Mouse (Mus musculus) erythroblast, embryonic 14.5 days (primary cell): ENCODE measurements around the gene Cd3eap.

Experiments used
- GATA1 ChIP-seq: IDR thresholded peaks from 2 replicates; pipeline ENCODE4 v1.6.1; 2012; ENCODE audit warnings: low read length, inconsistent platforms, mixed read lengths
- TAL1 ChIP-seq: IDR thresholded peaks from 3 replicates; pipeline ENCODE4 v1.6.1; 2012; ENCODE audit warnings: low read length, inconsistent platforms, mixed read lengths

DNA sequence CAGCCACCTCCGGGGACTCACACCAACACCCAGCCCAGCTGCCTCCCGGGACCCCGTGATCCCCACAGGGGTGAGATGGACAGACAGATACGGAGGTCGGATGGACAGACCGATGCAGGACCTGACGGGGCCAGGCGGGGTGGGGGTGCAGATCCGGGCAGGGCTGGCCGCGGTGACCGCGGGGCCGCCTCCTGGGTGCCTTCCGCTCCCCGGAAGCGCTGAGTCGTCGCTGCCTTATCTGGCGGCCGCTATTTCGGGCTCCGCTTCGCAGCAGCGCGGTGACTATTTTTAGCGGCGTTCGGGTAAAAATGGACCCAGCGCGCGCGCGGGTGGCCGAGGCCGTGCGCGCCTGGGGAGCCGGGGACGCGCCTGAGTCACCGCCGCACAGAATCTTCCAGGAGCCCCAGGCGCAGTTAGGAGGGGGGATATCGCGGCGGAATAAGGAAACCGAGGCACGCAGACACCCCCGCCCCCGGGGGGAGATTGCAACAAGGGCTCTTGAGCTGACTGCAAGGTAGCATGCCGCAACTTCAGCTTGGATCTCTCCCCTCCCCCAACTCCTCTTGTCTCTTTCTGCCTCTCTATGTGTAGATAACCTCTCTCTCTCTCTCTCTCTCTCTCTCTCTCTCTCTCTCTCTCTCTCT is 26.5 kb downstream of the Cd3eap start:
- TF ChIP-seq GATA1: no peak
- TF ChIP-seq TAL1: no peak
